Mouse (Mus musculus) hindbrain, embryonic 15.5 days (tissue): ENCODE results near the gene Olfr66. TPM values are rescaled to one million over a fixed set of nuclear protein-coding genes. Genes with fewer than 3 reads are reported as not detected.

Experiments
- ATAC-seq: fragments of 200-750 bp; cut with Nextera tagmentation; 2 replicates; pipeline ENCODE4 v1.8.0; 2017; ENCODE audit warnings: low read depth, moderate number of reproducible peaks, moderate TSS enrichment; ENCODE audit not compliant: low FRiP score
- H3K27ac ChIP-seq: fragments of 300-500 bp; sonication (generic); replicated peaks from 2 replicates; pipeline ENCODE4 v1.5.1; 2015; ENCODE audit warnings: mild to moderate bottlenecking, inconsistent platforms
- H3K27me3 ChIP-seq: fragments of 300-500 bp; sonication (generic); 2 replicates; pipeline ENCODE4 v1.6.1; 2015; ENCODE audit warnings: control low read depth, inconsistent platforms
- H3K36me3 ChIP-seq: fragments of 300-500 bp; sonication (generic); 2 replicates; pipeline ENCODE4 v1.6.1; 2015; ENCODE audit warnings: control low read depth, inconsistent platforms
- H3K4me1 ChIP-seq: fragments of 300-500 bp; sonication (generic); replicated peaks from 2 replicates; pipeline ENCODE4 v1.6.1; 2015; ENCODE audit warnings: control low read depth, inconsistent platforms
- H3K4me2 ChIP-seq: fragments of 300-500 bp; sonication (generic); 2 replicates; pipeline ENCODE4 v1.6.1; 2015; ENCODE audit warnings: moderate library complexity, mild to moderate bottlenecking, inconsistent platforms
- H3K4me3 ChIP-seq: fragments of 300-500 bp; sonication (generic); 2 replicates; pipeline ENCODE4 v1.5.1; 2015; ENCODE audit warnings: mild to moderate bottlenecking, inconsistent platforms
- H3K9ac ChIP-seq: fragments of 300-500 bp; sonication (generic); 2 replicates; pipeline ENCODE4 v1.6.1; 2015; ENCODE audit warnings: inconsistent platforms
- H3K9me3 ChIP-seq: fragments of 300-500 bp; sonication (generic); 2 replicates; pipeline ENCODE4 v1.6.1; 2016; ENCODE audit warnings: control low read depth, inconsistent platforms
- WGBS: fragments of 180-500 bp; shearing (Covaris S2); methylation state at CpG from one replicate; pipeline ENCODE4 v1.1.7; 2015; 5-methylcytosine and 5-hydroxymethylcytosine counted together
- polyA plus RNA-seq: library from polyadenylated mRNA; unstranded; fragments of >200 nt; fragmentation: Nextera tagmentation; extraction: Ambion mirVana; gene quantifications from 2 replicates; pipeline ENCODE4 v1.2.1, GENCODE M21; 2015

Gene Olfr66
- not detected in 2 replicates for polyA plus RNA-seq

GRCm38 (mm10) chr7:103886152-103886551, at the start of gene Olfr66:
Olfr66 (minus strand) TSS chr7:103886252.
- H3K27me3 ChIP-seq, result no peaks in the 10 kb centered on the region
- H3K9me3 ChIP-seq, result no peaks in the 10 kb centered on the region
- H3K27ac ChIP-seq, result no peak within 1 kb of the TSS
- no peak within 1 kb of the TSS for H3K9ac ChIP-seq
- no peak within 1 kb of the TSS for H3K4me2 ChIP-seq
- H3K4me1 ChIP-seq, result no peaks in the 10 kb centered on the region
- no peaks in the 10 kb centered on the region for H3K36me3 ChIP-seq
- H3K4me3 ChIP-seq, result no peak within 1 kb of the TSS
- no peak for ATAC-seq

- no peak within 1 kb of the TSS for H3K4me2 ChIP-seq
- no peaks in the 10 kb centered on the region for H3K4me1 ChIP-seq
- H3K9ac ChIP-seq, result no peak within 1 kb of the TSS
- H3K27me3 ChIP-seq, result no peaks in the 10 kb centered on the region
- ATAC-seq, result no peak
- H3K4me3 ChIP-seq, result no peak within 1 kb of the TSS
- H3K36me3 ChIP-seq, result no peaks in the 10 kb centered on the region
- H3K9me3 ChIP-seq, result no peaks in the 10 kb centered on the region
- H3K27ac ChIP-seq, result no peak within 1 kb of the TSS
- WGBS, result 69% methylated on average over 2 of the region's 2 CpGs
Observed at GRCm38 (mm10) chr7:103934264-103934663, 48.2 kb upstream of the Olfr66 start, which contains the start of gene Olfr632. Olfr632 (plus strand) TSS chr7:103934347.

- no peak within 1 kb of the TSS for H3K4me2 ChIP-seq
- no peaks in the 10 kb centered on the region for H3K36me3 ChIP-seq
- no peaks in the 10 kb centered on the region for H3K4me1 ChIP-seq
- H3K27me3 ChIP-seq, result no peaks in the 10 kb centered on the region
- no peaks in the 10 kb centered on the region for H3K9me3 ChIP-seq
- no peak within 1 kb of the TSS for H3K27ac ChIP-seq
- no peak for ATAC-seq
- no peak within 1 kb of the TSS for H3K9ac ChIP-seq
- H3K4me3 ChIP-seq, result no peak within 1 kb of the TSS
Observed at GRCm38 (mm10) chr7:103928525-103928924, 42.5 kb upstream of the Olfr66 start, which contains the start of gene Olfr631. Olfr631 (plus strand) TSS chr7:103928825.

- Histone ChIP-seq H3K4me2 (no peak overlapping the region), H3K9me3 (no peaks in the 10 kb centered on the region), H3K36me3 (no peaks in the 10 kb centered on the region), H3K4me1 (no peaks in the 10 kb centered on the region), H3K27me3 (no peaks in the 10 kb centered on the region), H3K4me3 (no peak overlapping the region), H3K27ac (no peak overlapping the region), H3K9ac (no peak overlapping the region)
- no peak for ATAC-seq
Observed at GRCm38 (mm10) chr7:103915338-103915737, 29.3 kb upstream of the Olfr66 start.

GRCm38 (mm10) chr7:103912969-103913511, 27.0 kb upstream of the Olfr66 start:
- ATAC-seq, result no peak
- Histone ChIP-seq H3K4me3 (no peak overlapping the region), H3K9me3 (no peaks in the 10 kb centered on the region), H3K9ac (no peak overlapping the region), H3K4me1 (no peaks in the 10 kb centered on the region), H3K36me3 (no peaks in the 10 kb centered on the region), H3K27ac (no peak overlapping the region), H3K27me3 (no peaks in the 10 kb centered on the region), H3K4me2 (no peak overlapping the region)
- 47% methylated on average over 8 of the region's 8 CpGs for WGBS

GRCm38 (mm10) chr7:103910047-103910446, 24.0 kb upstream of the Olfr66 start:
- ATAC-seq, result no peak
- 72% methylated on average over 3 of the region's 3 CpGs for WGBS
- H3K36me3 ChIP-seq, result no peaks in the 10 kb centered on the region
- H3K4me2 ChIP-seq, result no peak overlapping the region
- H3K27me3 ChIP-seq, result no peaks in the 10 kb centered on the region
- no peaks in the 10 kb centered on the region for H3K4me1 ChIP-seq
- H3K4me3 ChIP-seq, result no peak overlapping the region
- no peak overlapping the region for H3K9ac ChIP-seq
- no peak overlapping the region for H3K27ac ChIP-seq
- H3K9me3 ChIP-seq, result no peaks in the 10 kb centered on the region

- Histone ChIP-seq H3K27me3 (no peaks in the 10 kb centered on the region), H3K4me3 (no peak within 1 kb of the TSS), H3K4me2 (no peak within 1 kb of the TSS), H3K27ac (no peak within 1 kb of the TSS), H3K9me3 (no peaks in the 10 kb centered on the region), H3K36me3 (no peaks in the 10 kb centered on the region), H3K4me1 (no peaks in the 10 kb centered on the region), H3K9ac (no peak within 1 kb of the TSS)
- ATAC-seq, result no peak
- WGBS, result 86% methylated on average over 2 of the region's 2 CpGs
Observed at GRCm38 (mm10) chr7:103903187-103903586, 17.1 kb upstream of the Olfr66 start, which contains the start of gene Olfr65. Olfr65 (plus strand) TSS chr7:103903487.

GRCm38 (mm10) chr7:103894385-103894784, 8.3 kb upstream of the Olfr66 start, which contains the start of gene Olfr64:
Olfr64 (minus strand) TSS chr7:103894485.
- H3K4me3 ChIP-seq, result no peak within 1 kb of the TSS
- H3K4me1 ChIP-seq, result no peaks in the 10 kb centered on the region
- WGBS, result 86% methylated on average over 1 of the region's 1 CpGs

GRCm38 (mm10) chr7:103877093-103877492, 9.0 kb downstream of the Olfr66 start:
- H3K4me1 ChIP-seq, result no peaks in the 10 kb centered on the region
- no peak overlapping the region for H3K4me3 ChIP-seq
- no peaks in the 10 kb centered on the region for H3K9me3 ChIP-seq
- no peaks in the 10 kb centered on the region for H3K36me3 ChIP-seq
- no peak for ATAC-seq
- no peak overlapping the region for H3K27ac ChIP-seq
- no peaks in the 10 kb centered on the region for H3K27me3 ChIP-seq
- no peak overlapping the region for H3K9ac ChIP-seq
- WGBS, result 89% methylated on average over 2 of the region's 2 CpGs
- H3K4me2 ChIP-seq, result no peak overlapping the region

More at GRCm38 (mm10) chr7:103894385-103894784, 8.3 kb upstream of the Olfr66 start, which contains the start of gene Olfr64:
- no peaks in the 10 kb centered on the region for H3K9me3 ChIP-seq
- no peak within 1 kb of the TSS for H3K27ac ChIP-seq
- ATAC-seq, result no peak
- no peak within 1 kb of the TSS for H3K9ac ChIP-seq
- H3K4me2 ChIP-seq, result no peak within 1 kb of the TSS
- no peaks in the 10 kb centered on the region for H3K36me3 ChIP-seq
- H3K27me3 ChIP-seq, result no peaks in the 10 kb centered on the region

GRCm38 (mm10) chr7:103874451-103874850, 11.6 kb downstream of the Olfr66 start:
- Histone ChIP-seq H3K36me3 (no peaks in the 10 kb centered on the region), H3K4me3 (no peak overlapping the region), H3K27ac (no peak overlapping the region), H3K9me3 (no peaks in the 10 kb centered on the region), H3K9ac (no peak overlapping the region), H3K27me3 (no peaks in the 10 kb centered on the region), H3K4me1 (no peaks in the 10 kb centered on the region), H3K4me2 (no peak overlapping the region)
- 56% methylated on average over 5 of the region's 5 CpGs for WGBS
- no peak for ATAC-seq

- no peaks in the 10 kb centered on the region for H3K36me3 ChIP-seq
- H3K9ac ChIP-seq, result no peak overlapping the region
- no peaks in the 10 kb centered on the region for H3K4me1 ChIP-seq
- H3K4me2 ChIP-seq, result no peak overlapping the region
- H3K9me3 ChIP-seq, result no peaks in the 10 kb centered on the region
- H3K27ac ChIP-seq, result no peak overlapping the region
- H3K4me3 ChIP-seq, result no peak overlapping the region
- ATAC-seq, result no peak
- H3K27me3 ChIP-seq, result no peaks in the 10 kb centered on the region
- WGBS, result 20% methylated on average over 1 of the region's 1 CpGs
Observed at GRCm38 (mm10) chr7:103873064-103873463, 13.0 kb downstream of the Olfr66 start.

GRCm38 (mm10) chr7:103870667-103871066, 15.4 kb downstream of the Olfr66 start:
- no peak for ATAC-seq
- H3K9ac ChIP-seq, result no peak overlapping the region
- no peak overlapping the region for H3K4me2 ChIP-seq
- H3K27ac ChIP-seq, result no peak overlapping the region
- H3K36me3 ChIP-seq, result no peaks in the 10 kb centered on the region
- no peaks in the 10 kb centered on the region for H3K4me1 ChIP-seq
- H3K9me3 ChIP-seq, result no peaks in the 10 kb centered on the region
- H3K27me3 ChIP-seq, result no peaks in the 10 kb centered on the region
- H3K4me3 ChIP-seq, result no peak overlapping the region

- Histone ChIP-seq H3K27me3 (no peaks in the 10 kb centered on the region), H3K36me3 (no peaks in the 10 kb centered on the region), H3K9ac (no peak overlapping the region), H3K4me2 (no peak overlapping the region), H3K4me3 (no peak overlapping the region), H3K4me1 (no peaks in the 10 kb centered on the region), H3K9me3 (no peaks in the 10 kb centered on the region), H3K27ac (no peak overlapping the region)
- ATAC-seq, result no peak
Observed at GRCm38 (mm10) chr7:103865716-103866115, 20.3 kb downstream of the Olfr66 start.
